Mouse (Mus musculus): ENCODE measurements around the gene Dhrs7.

GRCm38 (mm10) chr12:72638025-72638424 lies 26.7 kb downstream of the Dhrs7 start:
- TF ChIP-seq CTCF (IDR thresholded peaks at IDR 0.05), result no peak
- no peak for TF ChIP-seq EP300 (IDR thresholded peaks at IDR 0.05; ENCODE audit: insufficient read depth, low read depth, low read length)
